Mouse (Mus musculus): ENCODE data around the gene Gdpd5.

Gene Gdpd5

GRCm38 (mm10) chr7:99381214-99382087, at the start of gene Gdpd5:
Gdpd5 (plus strand) TSS chr7:99381414.
- DNase-seq = peak; percentile 100

DNA sequence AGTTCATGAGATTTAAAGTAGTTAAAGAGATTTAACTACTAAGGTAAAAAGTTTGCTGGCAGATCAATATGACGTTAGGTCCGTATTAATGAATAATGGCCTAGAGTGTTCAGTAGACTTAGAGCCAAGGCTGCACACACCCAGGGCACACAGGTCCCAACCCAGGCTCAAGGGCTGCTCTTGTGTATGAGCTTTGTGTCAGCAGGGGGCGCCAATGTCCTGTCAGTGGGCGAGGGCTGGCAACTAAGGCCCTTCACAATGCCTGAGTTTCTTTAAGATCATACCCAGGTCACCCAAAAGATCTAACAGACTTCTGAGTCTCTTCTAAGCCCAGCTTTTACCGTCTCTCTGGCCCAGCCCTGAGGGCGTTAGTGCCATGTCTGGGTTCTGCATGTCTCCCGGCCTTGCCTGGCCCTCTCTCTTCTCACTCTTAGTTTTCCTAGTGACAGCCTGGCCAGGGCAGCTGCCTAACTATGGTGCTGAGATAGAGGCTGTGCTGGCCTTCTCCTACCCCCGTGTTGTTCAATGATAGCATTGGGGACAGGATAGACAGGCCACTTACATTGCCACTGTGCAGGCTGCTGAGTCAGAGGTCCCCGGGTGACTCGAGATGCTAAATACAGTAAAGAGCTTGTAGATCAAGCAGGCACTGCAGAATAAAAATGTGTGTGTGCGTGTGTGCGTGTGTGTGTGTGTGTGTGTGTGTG, 48.3 kb upstream of the Gdpd5 start:
- peak; percentile 88 for DNase-seq

DNA sequence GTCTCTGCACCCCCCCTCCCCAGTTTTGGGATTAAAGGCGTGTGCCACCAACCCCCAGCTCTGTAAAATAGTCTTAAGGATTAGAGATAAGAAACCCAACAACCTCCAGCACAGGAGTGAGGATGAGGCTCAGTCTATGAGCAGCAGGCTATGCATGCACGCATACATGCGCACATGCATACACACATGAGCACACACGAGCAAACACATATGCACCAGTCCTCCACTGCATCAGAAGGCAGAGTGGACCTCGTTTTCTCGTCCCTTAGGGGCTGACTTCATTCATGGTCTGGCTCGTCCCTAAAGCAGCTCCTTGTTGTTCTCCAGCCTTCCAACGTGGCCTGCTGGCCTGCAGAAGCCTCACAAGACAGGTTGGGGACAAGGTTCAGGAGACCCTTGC, 40.5 kb upstream of the Gdpd5 start:
- no peak for DNase-seq

DNA sequence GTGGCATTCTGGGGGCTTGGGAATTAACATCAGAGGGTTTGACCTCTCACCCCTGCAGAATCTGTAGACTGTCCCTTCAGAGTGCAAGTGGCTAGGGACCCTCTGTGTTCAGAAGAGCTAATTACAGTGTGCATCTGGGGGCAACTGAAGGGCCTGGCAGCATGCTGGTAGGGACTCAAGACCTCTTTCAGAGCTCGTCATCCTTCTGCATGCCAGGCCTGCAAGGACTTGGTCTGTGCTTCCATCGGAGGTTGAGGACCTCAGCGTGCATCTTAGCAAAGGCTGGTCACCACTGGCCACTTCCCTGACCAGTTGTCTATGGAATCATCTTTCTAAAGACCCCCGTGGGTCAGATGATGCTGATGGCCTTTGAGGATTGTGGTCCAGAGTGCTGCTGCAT, 37.6 kb upstream of the Gdpd5 start:
- DNase-seq = no peak

DNA sequence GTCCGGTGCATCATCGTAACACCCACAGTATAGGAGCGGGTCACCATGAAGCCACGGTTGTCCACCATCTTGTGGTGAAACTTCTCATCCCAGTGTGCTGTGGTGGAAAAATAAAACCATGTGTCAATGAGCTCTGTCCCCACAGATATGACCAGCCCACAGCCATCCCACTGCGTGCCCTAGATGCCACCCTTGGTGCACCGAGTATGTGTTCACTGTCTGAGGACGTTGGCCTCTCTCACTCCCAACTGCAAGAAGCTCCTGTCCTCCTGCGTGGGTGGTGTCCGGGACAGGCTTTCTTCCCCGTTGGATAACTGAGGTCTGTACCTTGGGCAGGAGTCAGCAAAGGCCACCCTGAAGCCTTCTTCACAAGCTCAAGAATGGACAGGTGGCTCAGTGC, 33.9 kb upstream of the Gdpd5 start:
- no peak for DNase-seq

GRCm38 (mm10) chr7:99348883-99349282, 32.3 kb upstream of the Gdpd5 start:
- DNase-seq = no peak

DNA sequence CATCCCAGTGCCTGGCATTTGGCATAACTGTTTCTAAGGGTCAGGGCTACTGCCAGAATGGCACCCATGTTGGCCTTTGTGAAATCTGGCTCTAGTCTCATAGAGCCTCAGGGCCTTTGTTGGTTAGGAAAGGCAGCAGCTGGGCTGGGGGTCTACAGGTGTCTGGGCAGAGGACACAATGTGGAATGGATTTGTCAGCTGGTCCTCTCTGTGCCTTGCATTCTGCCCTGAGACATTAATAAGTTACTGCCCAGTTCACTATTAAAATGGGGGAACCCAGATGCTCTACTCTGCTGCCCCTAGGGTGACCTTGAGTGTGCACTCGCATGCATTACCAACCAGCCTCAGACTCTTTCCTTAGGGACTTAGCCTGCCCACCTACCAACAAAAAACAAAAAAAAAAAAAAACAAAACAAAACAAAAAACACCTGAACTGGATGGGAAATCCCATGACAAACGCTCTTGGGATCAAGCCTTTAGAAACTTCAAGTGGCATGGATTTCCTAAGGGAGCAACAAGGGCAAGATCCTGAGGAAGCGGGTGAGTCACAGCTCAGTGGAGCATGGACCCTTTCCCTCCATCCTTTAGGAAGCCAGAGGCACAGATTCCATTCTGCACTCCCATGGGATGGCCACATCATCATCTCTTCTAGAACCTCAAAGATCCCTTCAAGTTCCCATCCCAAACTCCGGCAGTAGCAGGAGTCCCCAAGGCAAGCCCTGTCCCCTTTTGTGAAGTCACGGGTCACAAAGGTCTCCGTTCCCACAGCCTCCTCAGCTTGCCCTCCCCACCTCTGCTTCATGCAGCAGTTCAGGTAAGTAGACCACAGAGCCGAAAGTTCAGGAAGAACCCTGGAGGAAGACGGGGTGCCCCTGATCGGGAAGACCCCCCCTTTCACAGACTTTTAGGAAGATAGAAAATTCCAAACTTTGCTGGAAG, 31.2 kb upstream of the Gdpd5 start:
- no peak for DNase-seq

DNA sequence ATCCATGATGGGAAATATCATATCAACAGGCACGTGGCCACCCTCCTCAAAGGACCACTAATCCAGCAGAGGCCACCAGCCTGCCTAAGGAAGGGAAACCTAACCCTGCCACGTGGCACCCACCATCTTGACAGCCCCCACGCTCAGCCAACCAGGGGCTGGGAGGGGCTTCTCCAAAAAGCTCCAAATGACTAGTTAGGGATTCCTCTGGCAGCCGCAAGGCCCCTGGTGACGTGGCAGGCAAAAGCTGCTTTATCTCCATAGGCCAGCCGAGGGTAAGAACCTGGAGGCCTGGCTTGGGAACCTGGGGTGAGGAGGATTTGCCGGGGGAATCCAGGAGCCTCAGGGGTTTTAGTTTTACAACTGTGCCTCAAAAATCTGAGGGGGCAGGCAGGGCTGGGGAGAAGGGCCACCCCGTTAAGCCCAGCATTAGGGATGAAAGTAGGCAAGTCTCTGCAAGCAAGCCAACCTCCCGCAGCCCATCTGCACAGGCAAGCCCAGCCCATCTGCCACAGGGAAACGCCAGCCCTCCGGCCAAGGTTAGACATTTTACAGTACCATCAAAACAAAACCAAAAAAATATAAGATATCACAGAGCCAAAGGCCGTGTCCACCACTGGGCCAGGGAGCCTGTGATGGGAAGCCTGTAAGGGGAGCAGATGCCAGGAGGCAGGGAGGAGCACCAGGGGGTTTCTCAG, 30.0 kb upstream of the Gdpd5 start:
- DNase-seq = no peak

- no peak for DNase-seq
Measured at GRCm38 (mm10) chr7:99351802-99352517, 29.3 kb upstream of the Gdpd5 start.

DNA sequence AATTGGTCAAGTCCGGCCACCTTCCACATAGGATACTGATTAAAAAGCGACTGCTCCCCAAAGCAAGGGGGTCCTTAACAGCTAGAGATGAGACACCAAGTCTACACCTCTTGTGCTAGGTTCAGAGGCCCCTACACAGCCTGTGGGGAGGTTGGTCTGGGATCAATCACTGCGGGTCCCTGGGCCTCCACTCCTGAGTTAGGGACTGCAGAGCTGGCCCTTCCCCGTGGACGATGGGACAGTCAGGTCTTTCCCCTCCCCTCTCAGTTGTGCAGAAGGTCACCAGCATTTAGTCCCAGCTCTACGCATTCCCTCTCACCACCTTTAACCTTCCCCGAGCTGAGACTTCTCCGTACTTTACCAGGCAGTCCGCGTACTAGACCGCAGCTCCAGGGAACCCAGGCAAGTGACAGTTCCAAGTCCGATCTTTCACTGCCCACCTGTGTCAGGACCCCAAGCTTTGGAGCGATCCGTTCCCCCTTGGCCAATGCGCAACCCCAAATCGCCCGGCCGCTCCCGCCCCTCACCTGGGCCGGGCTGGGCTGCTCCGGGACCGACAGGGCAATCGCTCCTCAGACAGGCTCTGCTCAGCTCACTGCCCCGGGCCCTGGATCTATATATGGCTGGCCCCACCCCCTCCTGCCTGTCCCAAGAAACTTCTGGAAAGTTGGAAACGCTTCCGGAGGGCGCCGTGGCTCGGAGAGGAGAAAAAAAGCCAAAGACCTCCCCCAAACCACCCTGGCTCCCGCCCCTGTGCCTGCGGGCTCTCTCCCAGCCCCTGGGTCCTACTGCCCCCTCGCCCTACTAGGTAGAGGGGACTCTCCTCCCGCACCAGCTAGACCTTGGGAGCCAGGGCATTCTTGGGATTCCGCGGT, 28.5 kb upstream of the Gdpd5 start, which contains the start of gene Serpinh1:
Gene Serpinh1, minus strand, starts transcription at position 714 of the 875 bp plus-strand sequence.
- DNase-seq = no peak

DNA sequence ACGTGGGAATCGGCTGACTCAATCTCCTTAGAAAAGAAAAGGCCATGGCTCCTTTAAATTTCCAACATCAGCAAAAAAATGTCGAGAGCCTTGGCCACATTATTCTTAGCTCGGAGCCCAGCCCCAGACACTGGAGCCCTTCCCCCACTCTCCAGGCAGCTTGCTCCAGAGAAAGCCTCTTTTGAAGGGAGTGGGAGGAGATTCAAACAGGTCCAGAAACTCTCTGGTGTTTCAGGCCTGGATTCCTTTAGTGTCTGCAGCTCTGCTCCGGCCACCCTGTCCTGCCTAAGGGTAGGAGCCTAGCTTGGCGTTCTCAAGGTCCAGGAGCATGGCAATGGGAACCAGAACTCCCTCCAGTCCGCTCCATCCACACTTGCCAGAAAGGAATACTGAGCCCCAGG, 25.5 kb upstream of the Gdpd5 start:
- DNase-seq = no peak

- DNase-seq = no peak
Measured at GRCm38 (mm10) chr7:99356244-99356930, 24.8 kb upstream of the Gdpd5 start.

- no peak for DNase-seq
Measured at GRCm38 (mm10) chr7:99357201-99357600, 24.0 kb upstream of the Gdpd5 start.

GRCm38 (mm10) chr7:99358371-99358770, 22.8 kb upstream of the Gdpd5 start:
- DNase-seq = no peak

DNA sequence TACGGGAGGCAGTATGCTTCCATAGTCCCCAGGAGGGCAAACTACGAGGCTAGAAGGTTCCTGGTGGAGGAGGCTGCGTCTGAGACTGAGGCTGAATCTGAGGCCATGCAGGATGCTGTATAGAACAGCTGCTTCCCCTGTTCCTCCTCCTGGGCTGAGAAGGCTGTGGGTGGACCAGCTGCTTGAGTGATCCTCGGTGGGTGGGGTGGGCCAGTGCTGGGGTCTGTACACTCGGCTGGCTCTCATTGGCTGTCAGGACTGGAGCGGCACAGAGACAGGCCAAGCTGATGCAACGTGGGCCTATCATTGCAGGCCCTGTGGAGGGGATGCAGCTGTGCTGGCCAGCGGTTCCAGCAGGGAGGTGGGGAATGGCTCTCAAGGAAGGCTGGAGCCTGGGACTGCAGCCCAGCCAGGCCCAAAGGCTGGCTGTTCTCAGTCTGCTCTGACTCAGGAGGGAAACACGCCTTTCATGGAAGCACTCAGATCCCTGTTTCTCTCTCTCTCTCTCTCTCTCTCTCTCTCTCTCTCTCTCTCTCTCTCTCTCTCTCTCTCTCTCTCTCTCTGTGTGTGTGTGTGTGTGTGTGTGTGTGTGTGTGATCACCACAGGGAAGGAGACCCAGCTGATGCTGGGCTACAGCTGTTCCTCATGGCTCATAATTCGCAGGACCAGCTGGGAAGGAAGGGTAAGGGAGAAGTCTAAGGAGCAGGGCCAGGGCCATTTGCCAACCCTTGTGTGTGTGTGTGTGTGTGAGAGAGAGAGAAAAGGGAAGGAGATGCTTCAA, 21.0 kb upstream of the Gdpd5 start:
- peak; percentile 36 for DNase-seq

DNA sequence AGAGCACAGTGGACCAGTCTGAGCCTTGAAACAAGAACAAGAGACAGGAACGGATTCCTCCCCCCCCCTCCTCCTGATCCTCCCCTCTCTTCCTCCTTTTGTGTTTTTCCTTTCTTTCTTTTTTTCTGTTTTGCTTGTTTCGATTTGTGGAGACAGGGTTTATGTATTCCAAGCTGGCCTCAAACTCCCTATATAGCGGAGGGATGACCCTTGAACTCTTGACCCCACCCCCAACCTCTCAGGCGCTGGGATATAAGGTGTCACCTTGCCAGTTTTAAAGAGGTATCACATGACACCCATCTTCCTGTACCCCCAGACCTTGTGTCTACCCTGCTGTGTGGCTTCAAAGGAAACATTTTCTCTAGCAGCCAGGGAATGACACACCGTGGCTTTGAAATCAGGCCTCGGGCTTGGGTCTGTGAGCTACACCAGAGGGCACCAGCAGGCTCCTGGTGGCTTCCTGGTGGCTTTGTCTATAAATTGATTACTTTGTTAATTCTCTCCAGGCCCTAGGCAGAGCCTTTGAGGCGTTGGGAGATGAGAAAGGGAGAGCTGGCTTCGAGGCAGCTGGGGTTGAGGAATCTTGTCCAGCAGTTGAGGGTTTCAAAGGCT, 20.3 kb upstream of the Gdpd5 start:
- DNase-seq = no peak

GRCm38 (mm10) chr7:99362137-99362536, 19.1 kb upstream of the Gdpd5 start:
- DNase-seq = no peak

DNA sequence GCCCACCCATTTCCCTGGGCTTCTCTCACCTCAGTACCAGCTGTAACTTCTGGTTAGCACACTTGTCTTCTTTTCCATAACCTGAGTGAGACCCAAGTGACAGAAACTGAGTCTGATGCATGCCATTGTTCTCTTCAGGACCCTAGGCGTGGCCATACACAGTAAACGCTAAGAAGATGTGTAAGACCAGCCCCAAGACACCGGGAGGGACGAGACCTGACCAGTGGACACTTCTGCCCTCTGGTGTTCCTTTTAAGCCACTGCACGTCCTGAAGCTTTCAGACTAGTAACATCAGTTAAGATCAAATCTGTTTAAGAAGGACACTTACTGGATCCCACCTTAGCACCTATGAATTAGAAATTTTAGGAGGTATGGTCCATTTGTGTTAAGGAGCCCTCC, 16.1 kb upstream of the Gdpd5 start:
- peak; percentile 59 for DNase-seq

DNA sequence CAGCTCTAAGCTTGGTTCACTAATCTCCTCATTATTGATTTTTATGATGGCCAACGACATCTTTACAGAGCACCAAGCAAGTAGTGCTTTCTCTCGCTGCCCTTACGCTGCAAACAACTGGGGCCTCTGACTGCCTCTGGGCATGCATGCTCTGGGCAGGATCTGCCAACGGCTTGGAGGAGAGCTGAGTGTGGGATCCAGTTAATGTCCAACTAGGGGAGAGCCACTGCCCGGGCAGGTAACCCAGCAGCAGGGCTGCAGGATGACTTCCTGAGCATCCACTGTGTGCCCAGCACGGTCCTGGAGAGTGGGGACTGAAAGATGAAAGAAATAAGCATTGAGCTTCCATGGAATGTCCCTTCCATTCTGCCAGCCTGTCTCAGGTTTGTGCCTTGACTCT, 14.5 kb upstream of the Gdpd5 start:
- DNase-seq = no peak
